Mouse (Mus musculus) ES-E14 (cell line): ENCODE data around the gene Slc7a11.

Experiments
- ZC3H11A ChIP-seq: IDR thresholded peaks from 2 replicates; pipeline ENCODE4 v1.6.1; 2012; ENCODE audit warnings: low read depth, mild to moderate bottlenecking, inconsistent platforms, low read length, borderline replicate concordance
- ZNF384 ChIP-seq: IDR thresholded peaks from 2 replicates; pipeline ENCODE4 v1.6.1; 2012; ENCODE audit warnings: low read depth, low read length, inconsistent platforms

- no peak for TF ChIP-seq ZNF384
- TF ChIP-seq ZC3H11A: no peak
These were observed 380.0 kb downstream of the Slc7a11 start for GRCm38 (mm10) chr3:50063396-50063795.
